Mouse (Mus musculus): ENCODE measurements around the gene Xrcc5. TPM values are rescaled to one million over a fixed set of nuclear protein-coding genes. Genes with fewer than 3 reads are reported as not detected.

Xrcc5 gene
- total and polyA plus RNA-seq, 3 experiments = 53.4 to 83.5 (median 60.3) TPM

GRCm38 (mm10) chr1:72411108-72411507, 103.9 kb downstream of the Xrcc5 start:
- TF ChIP-seq CHD2 (IDR thresholded peaks at IDR 0.05; ENCODE audit: low read length) = no peak
- no peak for TF ChIP-seq ZNF384 (IDR thresholded peaks at IDR 0.05; ENCODE audit: low read depth, low read length)
- no peak for TF ChIP-seq HCFC1 (IDR thresholded peaks at IDR 0.05; ENCODE audit: low read depth, low read length)
- TF ChIP-seq UBTF (IDR thresholded peaks at IDR 0.05; ENCODE audit: low read depth, low read length) = no peak
- no peak for TF ChIP-seq PAX5 (IDR thresholded peaks at IDR 0.05; ENCODE audit: low read length)
- TF ChIP-seq BHLHE40 (IDR thresholded peaks at IDR 0.05; ENCODE audit: low read depth, low read length) = no peak
- no peak for TF ChIP-seq USF1 (IDR thresholded peaks at IDR 0.05; ENCODE audit: low read depth, low read length)
- no peak for TF ChIP-seq ETS1 (conservative IDR thresholded peaks at IDR 0.05; ENCODE audit: low read depth, low read length)
- no peak for TF ChIP-seq TCF12 (IDR thresholded peaks at IDR 0.05; ENCODE audit: low read depth, low read length)
- TF ChIP-seq JUN (IDR thresholded peaks at IDR 0.05; ENCODE audit: insufficient read depth, low read depth, low read length) = no peak
- no peak for TF ChIP-seq E2F4 (IDR thresholded peaks at IDR 0.05; ENCODE audit: insufficient replicate concordance, low read depth, low read length)
- no peak for TF ChIP-seq ELF1 (IDR thresholded peaks at IDR 0.05; ENCODE audit: low read depth, low read length)
- no peak for TF ChIP-seq MYC (IDR thresholded peaks at IDR 0.05; ENCODE audit: low read depth, low read length)
- no peak for TF ChIP-seq NELFE (IDR thresholded peaks at IDR 0.05; ENCODE audit: low read depth, low read length)
- TF ChIP-seq ZC3H11A (IDR thresholded peaks at IDR 0.05; ENCODE audit: low read depth, low read length) = no peak
- TF ChIP-seq SIN3A (IDR thresholded peaks at IDR 0.05; ENCODE audit: low read length) = no peak
- TF ChIP-seq GABPA (IDR thresholded peaks at IDR 0.05; ENCODE audit: insufficient replicate concordance, low read depth, low read length) = no peak
- no peak for TF ChIP-seq ZMIZ1 (IDR thresholded peaks at IDR 0.05; ENCODE audit: low read depth, low read length)
- DNase-seq (ENCODE audit: extremely low read depth) = no peak
- Histone ChIP-seq H3K9me3 (replicated peaks; ENCODE audit: low read length) (no peaks in the 10 kb centered on the region), H3K79me2 (replicated peaks; ENCODE audit: control insufficient read depth, extremely low read depth, insufficient read depth, poor library complexity, severe bottlenecking) (no peaks in the 10 kb centered on the region), H3K36me3 (replicated peaks in 1 of 2; ENCODE audit: control insufficient read depth in 1 of 2, insufficient read depth in 1 of 2, low read length in 1 of 2) (no peaks in the 10 kb centered on the region), H3K27me3 (replicated peaks) (no peaks in the 10 kb centered on the region), H3K27ac (ENCODE audit: insufficient read depth, low read depth) (no peak overlapping the region), H3K4me1 (ENCODE audit: control insufficient read depth in 1 of 2, insufficient read depth in 2 of 2) (peaks cover 4 to 14% of the 10 kb centered on the region in 2 experiments; a peak in 3 of 4 replicates), H3K4me2 (ENCODE audit: insufficient read depth, low read depth, poor library complexity, severe bottlenecking) (no peak overlapping the region), H3K9ac (ENCODE audit: insufficient read depth, low read depth) (no peak overlapping the region), H3K4me3 (replicated peaks in 1 of 3; ENCODE audit: low read depth in 2 of 3, low read length in 2 of 3, poor library complexity in 1 of 3) (no peak overlapping the region)
- dilution Hi-C loops (cut with MboI; ENCODE audit: extremely low pct_ligation_motif_present, extremely low pct_unique_long_range_greater_than_20kb, low sequenced_read_pairs) = no loop called here
- in situ Hi-C loops (cut with MboI; ENCODE audit: low pct_ligation_motif_present, low pct_unique_long_range_greater_than_20kb, low sequenced_read_pairs) = no loop called here

GRCm38 (mm10) chr1:72413205-72413604, 106.0 kb downstream of the Xrcc5 start:
- H3K9me3 ChIP-seq (replicated peaks; ENCODE audit: low read length) = no peaks in the 10 kb centered on the region
- H3K27me3 ChIP-seq (replicated peaks) = no peaks in the 10 kb centered on the region
- TF ChIP-seq BHLHE40 (IDR thresholded peaks at IDR 0.05; ENCODE audit: low read depth, low read length) = peak; percentile 69
- no peak for TF ChIP-seq NRF1 (IDR thresholded peaks at IDR 0.05; ENCODE audit: low read depth, low read length)
- TF ChIP-seq MAX (IDR thresholded peaks at IDR 0.05; ENCODE audit: low read length) = 0 out of 2 replicates have a peak, but pooled peaks have one; percentile 9
- no peak for TF ChIP-seq TBP (conservative IDR thresholded peaks at IDR 0.05; ENCODE audit: low read depth, low read length)
- TF ChIP-seq IRF4 (IDR thresholded peaks at IDR 0.05; ENCODE audit: low read depth, low read length) = peak; percentile 63
- 0 out of 2 replicates have a peak, but pooled peaks have one; percentile 4 for TF ChIP-seq ETS1 (conservative IDR thresholded peaks at IDR 0.05; ENCODE audit: low read depth, low read length)
- TF ChIP-seq ZNF384 (IDR thresholded peaks at IDR 0.05; ENCODE audit: low read depth, low read length) = no peak
- no peak overlapping the region for H3K4me3 ChIP-seq (replicated peaks in 1 of 3; ENCODE audit: low read depth in 2 of 3, low read length in 2 of 3, poor library complexity in 1 of 3)
- no peak overlapping the region for H3K27ac ChIP-seq (ENCODE audit: insufficient read depth, low read depth)
- no peak overlapping the region for H3K4me2 ChIP-seq (ENCODE audit: insufficient read depth, low read depth, poor library complexity, severe bottlenecking)
- in situ Hi-C loops (cut with MboI; ENCODE audit: low pct_ligation_motif_present, low pct_unique_long_range_greater_than_20kb, low sequenced_read_pairs) (no loop called here), dilution Hi-C loops (cut with MboI; ENCODE audit: extremely low pct_ligation_motif_present, extremely low pct_unique_long_range_greater_than_20kb, low sequenced_read_pairs) (no loop called here)
- H3K9ac ChIP-seq (ENCODE audit: insufficient read depth, low read depth) = no peak overlapping the region
- no peaks in the 10 kb centered on the region for H3K79me2 ChIP-seq (replicated peaks; ENCODE audit: control insufficient read depth, extremely low read depth, insufficient read depth, poor library complexity, severe bottlenecking)
- H3K36me3 ChIP-seq (replicated peaks in 1 of 2; ENCODE audit: control insufficient read depth in 1 of 2, insufficient read depth in 1 of 2, low read length in 1 of 2) = no peaks in the 10 kb centered on the region
- H3K4me1 ChIP-seq (ENCODE audit: control insufficient read depth in 1 of 2, insufficient read depth in 2 of 2) = peaks cover 4 to 14% of the 10 kb centered on the region in 2 experiments; a peak in 3 of 4 replicates
- no peak for DNase-seq (ENCODE audit: extremely low read depth)
